20 mouse cellular contexts compared by ENCODE assay signal in genomic region chr1:164416692-164417394, GRCm38 (mm10). TPM values are rescaled to one million over a fixed set of nuclear protein-coding genes. Genes with fewer than 3 reads are reported as not detected.
A peak's percentile ranks its signal among the peaks of the same experiment; 100 is the strongest.
DNase-seq lines count a peak whose midpoint lies in the region; ATAC-seq and TF ChIP-seq lines count a peak whose summit lies in the region.
"Had no signal": no experiment of that assay in that cellular context is flagged by ENCODE, and none has a peak within 500 bp of the region (broad histone marks: within the 10 kb centered on the region; RNA-seq: fewer than 3 reads in every experiment).

No protein-coding gene starts in this region.

- H3K4me3 ChIP-seq in intestine, embryonic 14.5 days (ENCODE audit: low read depth, low read length), result no peak overlapping the region
- H3K4me3 ChIP-seq in kidney, embryonic 16.5 days (ENCODE audit: low read length), result no peak overlapping the region
- no peak overlapping the region for H3K4me3 ChIP-seq in small intestine, adult 2 months (ENCODE audit: low read depth, low read length)
- no peak overlapping the region for H3K4me3 ChIP-seq in gastrocnemius, adult 2 months
- H3K4me3 ChIP-seq: forebrain, embryonic 10.5 days; left cerebral cortex, adult 2 months; midbrain, embryonic 12.5 days; neural tube, embryonic 13.5 days had no signal

- TF ChIP-seq CTCF in small intestine, adult 2 months (IDR thresholded peaks at IDR 0.05; ENCODE audit: extremely low read depth, insufficient read length, insufficient replicate concordance, low read depth, low read length), result no peak
- no peak for TF ChIP-seq CTCF in gastrocnemius, adult 2 months (IDR thresholded peaks at IDR 0.05)

- no peak overlapping the region for H3K4me2 ChIP-seq in intestine, embryonic 14.5 days (ENCODE audit: low read length)
- no peak overlapping the region for H3K4me2 ChIP-seq in kidney, embryonic 16.5 days (replicated peaks; ENCODE audit: low read depth, low read length)
- H3K4me2 ChIP-seq: midbrain, embryonic 12.5 days; neural tube, embryonic 13.5 days had no signal

- intact Hi-C loops in gastrocnemius, adult 2 months (cut with DNase I), result no loop called here

- no peaks in the 10 kb centered on the region for H3K27me3 ChIP-seq in intestine, embryonic 14.5 days (replicated peaks; ENCODE audit: control insufficient read depth, insufficient read depth, low read length)
- H3K27me3 ChIP-seq in kidney, embryonic 16.5 days (ENCODE audit: insufficient read depth, low read length), result no peaks in the 10 kb centered on the region
- no peaks in the 10 kb centered on the region for H3K27me3 ChIP-seq in small intestine, adult 2 months (ENCODE audit: control insufficient read depth, insufficient read depth, low read length)
- H3K27me3 ChIP-seq: midbrain, embryonic 12.5 days; neural tube, embryonic 13.5 days had no signal

- peak; percentile 55 for DNase-seq in kidney, adult 18-20 months
- no peak for DNase-seq in kidney, postnatal 14 days
- no peak for DNase-seq in intestine, embryonic 14.5 days (ENCODE audit: low spot score)
- no peak for DNase-seq in gastrocnemius, adult 2 months
- no peak for DNase-seq in embryo, embryonic 10.5 days (ENCODE audit: low spot score)
- DNase-seq: adrenal gland, postnatal 14 days; B cell, adult 2 months; cerebellum, adult 2 months; gastrocnemius, postnatal 14 days; lung, adult 2 months; right cerebral cortex, postnatal 14 days; thymus, adult 2 months had no signal

- H3K9ac ChIP-seq in intestine, embryonic 14.5 days (ENCODE audit: low read length), result no peak overlapping the region
- H3K9ac ChIP-seq in kidney, embryonic 16.5 days (replicated peaks; ENCODE audit: low read length), result no peak overlapping the region
- H3K9ac ChIP-seq: midbrain, embryonic 12.5 days; neural tube, embryonic 13.5 days had no signal

- H3K4me1 ChIP-seq in intestine, embryonic 14.5 days (replicated peaks; ENCODE audit: control insufficient read depth, insufficient read depth, low read length), result peaks cover 3% of the 10 kb centered on the region; the same call in 1 of the 2 replicates
- 0 out of 2 replicates have a peak, but pooled peaks cover 5% of the 10 kb centered on the region for H3K4me1 ChIP-seq in kidney, embryonic 16.5 days (ENCODE audit: insufficient read depth, low read length)
- peaks cover 31% of the 10 kb centered on the region for H3K4me1 ChIP-seq in small intestine, adult 2 months (ENCODE audit: control insufficient read depth, insufficient read depth, insufficient read length, low read length)
- H3K4me1 ChIP-seq: midbrain, embryonic 12.5 days; neural tube, embryonic 13.5 days had no signal

- 0 out of 2 replicates have a peak overlapping the region, but pooled peaks have one; percentile 27 for H3K27ac ChIP-seq in intestine, embryonic 14.5 days (ENCODE audit: low read depth)
- H3K27ac ChIP-seq in kidney, embryonic 16.5 days (ENCODE audit: low read length), result peak overlapping the region; percentile 8; the same call in 1 of the 2 replicates
- H3K27ac ChIP-seq in small intestine, adult 2 months (ENCODE audit: insufficient read depth, low read depth, low read length), result peak overlapping the region; percentile 96
- H3K27ac ChIP-seq in gastrocnemius, adult 2 months, result no peak overlapping the region
- H3K27ac ChIP-seq: forebrain, embryonic 10.5 days; hindbrain, postnatal 0 days; left cerebral cortex, adult 2 months; macrophage; midbrain, embryonic 12.5 days; neural tube, embryonic 13.5 days had no signal

- 78% methylated on average over 12 of the region's 12 CpGs for WGBS in intestine, embryonic 14.5 days
- 80% methylated on average over 12 of the region's 12 CpGs for WGBS in kidney, embryonic 16.5 days
- 31% methylated on average over 12 of the region's 12 CpGs for WGBS in small intestine, adult 2 months

- ATAC-seq in intestine, embryonic 14.5 days (replicated peaks; ENCODE audit: low FRiP score, low TSS enrichment, low read depth), result no peak
- ATAC-seq in kidney, embryonic 16.5 days (ENCODE audit: low FRiP score, low TSS enrichment), result no peak
- ATAC-seq: hindbrain, postnatal 0 days had no signal

- no peaks in the 10 kb centered on the region for H3K9me3 ChIP-seq in intestine, embryonic 14.5 days (ENCODE audit: control insufficient read depth, low read length)
- no peaks in the 10 kb centered on the region for H3K9me3 ChIP-seq in kidney, embryonic 16.5 days (ENCODE audit: low read length)
- H3K9me3 ChIP-seq: forebrain, embryonic 10.5 days; midbrain, embryonic 12.5 days; neural tube, embryonic 13.5 days had no signal

- no peak for TF ChIP-seq POLR2A in small intestine, adult 2 months (IDR thresholded peaks at IDR 0.05; ENCODE audit: low read depth, low read length)

- H3K36me3 ChIP-seq in intestine, embryonic 14.5 days (ENCODE audit: control insufficient read depth, insufficient read depth, low read length), result no peaks in the 10 kb centered on the region
- no peaks in the 10 kb centered on the region for H3K36me3 ChIP-seq in kidney, embryonic 16.5 days (ENCODE audit: insufficient read depth, low read length)
- no peaks in the 10 kb centered on the region for H3K36me3 ChIP-seq in small intestine, adult 2 months (ENCODE audit: control insufficient read depth, insufficient read depth, low read length)
- H3K36me3 ChIP-seq: midbrain, embryonic 12.5 days had no signal

RNA-seq across cellular contexts. Expression of gene Atp1b1, which starts 41.3 kb away (rescaled TPM):
- 89.7 and 101 TPM in 2 replicates for polyA plus RNA-seq in intestine, embryonic 14.5 days (2014; fragmentation: Nextera tagmentation; extraction: Ambion mirVana)
- polyA plus RNA-seq in kidney, embryonic 16.5 days (2015; fragmentation: Nextera tagmentation; extraction: Ambion mirVana), result 232 and 240 TPM in 2 replicates
- polyA plus RNA-seq in small intestine, adult 2 months (2012; rRNA removed), result 204 and 369 TPM in 2 replicates
- 100 to 1,000 TPM; 115 to 262 TPM for total RNA-seq in gastrocnemius, adult 2 months (2021)
